Mouse (Mus musculus) Patski (cell line): ENCODE data around the gene Pdlim4. TPM values are rescaled to one million over a fixed set of nuclear protein-coding genes. Genes with fewer than 3 reads are reported as not detected.

ENCODE experiments used
- ATAC-seq: fragments of 100-300 bp; one replicate; pipeline ENCODE4 v1.8.0; 2021
- CTCF ChIA-PET: fragments of 350-600 bp; sonication (Branson Sonifier 250); formaldehyde crosslinking; loops from one replicate; lab custom pipeline; 2022; ENCODE audit warnings: inconsistent platforms; lab: Charles Lee
- POLR2A ChIA-PET: fragments of 350-600 bp; sonication (Branson Sonifier 250); formaldehyde crosslinking; loops from one replicate; lab custom pipeline; 2022; ENCODE audit warnings: antibody characterized with exemption, inconsistent platforms; lab: Charles Lee
- DNase-seq: peaks from one replicate; pipeline ENCODE4 v3.0.0-alpha.2; 2011; ENCODE audit warnings: low read depth, low spot score
- H3K27me3 ChIP-seq: fragments of 371-371 bp; one replicate; pipeline ENCODE4 v1.5.1; 2021
- CTCF ChIP-seq: fragments of 100-300 bp; IDR thresholded peaks from one replicate; pipeline ENCODE4 v1.5.1; 2021
- in situ Hi-C: fragments of 300-500 bp; cut with MboI; formaldehyde crosslinking; loops from 3 replicates; pipeline ENCODE4 v1.11.1; 2018; ENCODE audit warnings: low pct_unique_long_range_greater_than_20kb, mixed read lengths
- polyA plus RNA-seq: library from polyadenylated mRNA; unstranded; gene quantifications from one replicate; pipeline ENCODE4 v1.2.3, GENCODE M21; 2021

The Pdlim4 gene
- polyA plus RNA-seq, 1 experiment from 2014 or later: 0.51 TPM

- no peaks in the 10 kb centered on the region for H3K27me3 ChIP-seq
- TF ChIP-seq CTCF: no peak
- DNase-seq (no peak), ATAC-seq (peak; percentile 22)
- CTCF ChIA-PET: interaction anchor here (1.6 kb wide), 2 partner anchors 16 to 34 kb away, joined by 3 to 5 read pairs; no protein-coding TSS in a partner anchor
- in situ Hi-C loops: no loop called here
- POLR2A ChIA-PET: no interaction called here
Measured at GRCm38 (mm10) chr11:54108894-54109293, 40.1 kb upstream of the Pdlim4 start.

GRCm38 (mm10) chr11:54108131-54108530 is 39.3 kb upstream of the Pdlim4 start:
- in situ Hi-C loops: no loop called here
- TF ChIP-seq CTCF: no peak
- H3K27me3 ChIP-seq: no peaks in the 10 kb centered on the region
- POLR2A ChIA-PET: no interaction called here
- ATAC-seq: no peak
- no peak for DNase-seq
- CTCF ChIA-PET: interaction anchor here (0.8 to 1.6 kb wide), 4 partner anchors 14 to 34 kb away, joined by 3 to 5 read pairs (median 3); no protein-coding TSS in a partner anchor

GRCm38 (mm10) chr11:54107239-54107638 is 38.4 kb upstream of the Pdlim4 start:
- ChIA-PET POLR2A (no interaction called here), CTCF (interaction anchor here (0.9 kb wide), 1 partner anchor 27 kb away, joined by 3 read pairs; no protein-coding TSS in a partner anchor)
- DNase-seq (no peak), ATAC-seq (no peak)
- no peaks in the 10 kb centered on the region for H3K27me3 ChIP-seq
- no peak for TF ChIP-seq CTCF
- in situ Hi-C loops: no loop called here

GRCm38 (mm10) chr11:54106676-54107075 is 37.9 kb upstream of the Pdlim4 start:
- ChIA-PET POLR2A (no interaction called here), CTCF (no interaction called here)
- no peak for TF ChIP-seq CTCF
- ATAC-seq (peak; percentile 58), DNase-seq (no peak)
- no peaks in the 10 kb centered on the region for H3K27me3 ChIP-seq
- in situ Hi-C loops: no loop called here

- no peak for TF ChIP-seq CTCF
- DNase-seq (no peak), ATAC-seq (no peak)
- H3K27me3 ChIP-seq: no peaks in the 10 kb centered on the region
- in situ Hi-C loops: no loop called here
- POLR2A ChIA-PET: no interaction called here
- CTCF ChIA-PET: interaction anchor here (1.4 kb wide), 1 partner anchor 12 kb away, joined by 3 read pairs; no protein-coding TSS in a partner anchor
Measured at GRCm38 (mm10) chr11:54105011-54105410, 36.2 kb upstream of the Pdlim4 start.

DNA sequence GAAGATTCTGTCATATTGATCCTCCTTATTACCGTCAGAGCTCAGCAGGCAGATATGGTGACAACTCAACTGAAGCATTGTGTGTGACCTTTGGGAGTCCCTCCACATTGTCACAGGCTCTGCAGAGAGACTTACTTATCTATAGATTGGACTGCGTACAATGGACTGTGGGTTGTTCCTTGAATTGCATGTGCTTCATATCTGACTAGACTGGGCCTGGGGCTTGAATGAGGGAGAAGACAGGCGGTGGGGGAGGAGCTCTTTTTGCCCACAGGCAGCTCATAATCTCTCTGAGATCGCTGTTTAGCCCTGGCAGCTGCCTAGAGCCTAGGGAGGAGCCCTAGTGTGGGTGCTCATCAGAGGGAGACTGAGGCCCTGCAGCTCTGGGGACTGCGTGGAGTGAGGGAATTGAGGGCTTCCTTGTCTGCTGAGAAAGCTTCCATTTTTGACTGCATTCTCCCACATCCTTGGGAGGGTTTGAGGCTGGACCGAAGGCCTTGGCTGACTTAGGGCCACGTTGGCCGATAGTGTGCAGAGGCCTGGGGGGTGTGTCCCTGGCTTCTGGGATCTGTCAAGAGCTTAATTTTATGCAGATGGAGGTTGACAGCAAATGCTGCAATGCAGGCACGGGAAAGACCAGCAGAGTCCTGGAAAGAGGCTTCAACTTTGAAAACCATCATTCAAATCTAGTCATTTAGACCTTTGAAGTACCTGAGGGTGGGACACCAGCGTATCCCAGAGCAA is 34.1 kb upstream of the Pdlim4 start:
- no peaks in the 10 kb centered on the region for H3K27me3 ChIP-seq
- in situ Hi-C loops: no loop called here
- CTCF ChIA-PET: interaction anchor here (1.1 to 2.0 kb wide), 2 partner anchors 10 to 14 kb away, joined by 3 to 8 read pairs; no protein-coding TSS in a partner anchor
- DNase-seq: no peak
- POLR2A ChIA-PET: no interaction called here
- TF ChIP-seq CTCF: no peak
- no peak for ATAC-seq

- no peak for TF ChIP-seq CTCF
- ChIA-PET CTCF (interaction anchor here (1.1 to 2.0 kb wide), 2 partner anchors 11 to 13 kb away, joined by 3 to 8 read pairs; no protein-coding TSS in a partner anchor), POLR2A (no interaction called here)
- ATAC-seq (no peak), DNase-seq (no peak)
- H3K27me3 ChIP-seq: no peaks in the 10 kb centered on the region
- in situ Hi-C loops: no loop called here
Measured at GRCm38 (mm10) chr11:54101701-54102100, 32.9 kb upstream of the Pdlim4 start.

- ChIA-PET POLR2A (interaction anchor here (1.2 kb wide), 1 partner anchor 12 kb away, joined by 3 read pairs; no protein-coding TSS in a partner anchor), CTCF (interaction anchor here (0.7 to 2.0 kb wide), 3 partner anchors 12 kb away, joined by 3 to 8 read pairs (median 5); no protein-coding TSS in a partner anchor)
- H3K27me3 ChIP-seq: no peaks in the 10 kb centered on the region
- in situ Hi-C loops: no loop called here
- ATAC-seq (peak; percentile 79), DNase-seq (no peak)
- no peak for TF ChIP-seq CTCF
Measured at GRCm38 (mm10) chr11:54100692-54101591, 32.1 kb upstream of the Pdlim4 start.

DNA sequence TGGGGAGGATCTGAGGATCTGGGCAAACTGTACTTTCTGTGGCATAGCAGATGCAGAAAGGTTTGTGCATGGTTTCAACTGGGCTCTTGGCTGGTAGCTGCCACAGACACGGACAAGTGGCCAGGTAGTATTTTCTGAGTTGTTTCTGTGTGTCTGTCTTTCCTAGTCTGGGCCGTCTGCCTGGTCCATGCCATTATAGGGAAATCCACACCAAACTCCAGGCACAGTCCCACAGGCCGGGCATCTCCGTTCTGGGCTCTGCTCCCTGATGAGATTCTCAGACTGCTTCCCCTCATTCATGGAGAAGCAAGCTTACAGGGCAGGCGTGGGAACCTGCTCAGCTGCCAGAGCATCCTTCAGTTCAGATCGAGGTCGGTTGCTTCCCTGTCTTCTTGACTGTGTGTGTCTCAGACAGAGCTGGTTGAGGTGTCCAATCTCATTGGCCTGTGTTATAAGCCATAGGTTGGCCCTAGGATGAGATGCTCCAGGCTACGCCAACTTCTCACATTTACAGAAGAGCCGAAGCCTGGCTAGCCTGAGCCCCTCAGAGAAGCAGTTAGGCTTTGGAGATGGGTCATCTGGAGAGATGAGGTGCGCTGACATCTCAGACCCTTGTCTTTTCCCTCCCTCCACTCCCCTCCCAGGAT is 31.4 kb upstream of the Pdlim4 start, which contains the start of gene P4ha2:
P4ha2 (plus strand) TSS at position 51 of the 647 bp plus-strand sequence.
- DNase-seq: no peak
- POLR2A ChIA-PET: interaction anchor here (1.2 kb wide), 1 partner anchor 11 kb away, joined by 3 read pairs; no protein-coding TSS in a partner anchor
- H3K27me3 ChIP-seq: no peaks in the 10 kb centered on the region
- CTCF ChIA-PET: interaction anchor here (0.7 to 1.6 kb wide), 2 partner anchors 11 to 13 kb away, joined by 3 to 5 read pairs; no protein-coding TSS in a partner anchor
- no peak for TF ChIP-seq CTCF
- peak; percentile 24 for ATAC-seq
- in situ Hi-C loops: no loop called here
